Mouse (Mus musculus) bone marrow, adult 2 months (tissue): ENCODE data around the gene Sec22c.
A peak's percentile ranks its signal among the peaks of the same experiment; 100 is the strongest.

Experiments used
- CTCF ChIP-seq: fragments of 200-500 bp; IDR thresholded peaks from 2 replicates; pipeline ENCODE4 v1.5.1; 2011; ENCODE audit warnings: low read length, control low read depth; ENCODE audit not compliant: control insufficient read depth, insufficient read depth
- POLR2A ChIP-seq: fragments of 200-500 bp; IDR thresholded peaks from 2 replicates; pipeline ENCODE4 v1.6.1; 2011; ENCODE audit warnings: low read depth, mild to moderate bottlenecking, control low read depth, low read length, borderline replicate concordance; ENCODE audit not compliant: control insufficient read depth

GRCm38 (mm10) chr9:121669348-121669791, 35.9 kb downstream of the Sec22c start:
- TF ChIP-seq POLR2A (no peak), CTCF (peak; percentile 76)
